Mouse (Mus musculus) retina, adult 2 months (tissue): ENCODE measurements around the gene Poc5.

Experiments
- DNase-seq: peaks from one replicate; pipeline ENCODE4 v3.0.0-alpha.2; 2012; ENCODE audit warnings: low read depth, low spot score

Gene Poc5

DNA sequence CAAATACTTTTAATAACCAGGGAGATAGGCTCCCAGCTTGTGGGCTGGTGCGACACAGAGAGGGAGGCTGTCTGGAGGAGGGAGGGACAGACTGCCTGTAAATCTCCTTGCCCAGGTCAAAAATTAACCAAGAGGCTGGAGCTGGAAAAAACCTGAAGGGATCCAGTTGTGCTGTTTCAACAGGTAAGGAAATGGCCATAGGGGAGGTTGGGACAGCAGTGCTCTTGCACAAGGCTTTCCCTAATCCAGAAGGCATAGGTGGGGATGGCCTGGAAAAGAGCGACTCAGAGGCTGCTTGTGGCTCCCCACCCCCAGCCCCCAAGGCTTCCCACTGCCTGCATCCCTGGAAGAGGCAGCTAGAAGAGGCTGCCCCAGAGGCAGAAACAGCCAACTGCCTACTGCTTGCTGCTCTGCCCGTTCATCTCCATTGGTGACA lies 44.3 kb downstream of the Poc5 start:
- DNase-seq = no peak

GRCm38 (mm10) chr13:96433041-96433440 lies 44.9 kb downstream of the Poc5 start:
- DNase-seq = no peak

GRCm38 (mm10) chr13:96433648-96434190 lies 45.6 kb downstream of the Poc5 start:
- DNase-seq = no peak

GRCm38 (mm10) chr13:96434899-96435331 lies 46.8 kb downstream of the Poc5 start:
- DNase-seq = no peak

DNA sequence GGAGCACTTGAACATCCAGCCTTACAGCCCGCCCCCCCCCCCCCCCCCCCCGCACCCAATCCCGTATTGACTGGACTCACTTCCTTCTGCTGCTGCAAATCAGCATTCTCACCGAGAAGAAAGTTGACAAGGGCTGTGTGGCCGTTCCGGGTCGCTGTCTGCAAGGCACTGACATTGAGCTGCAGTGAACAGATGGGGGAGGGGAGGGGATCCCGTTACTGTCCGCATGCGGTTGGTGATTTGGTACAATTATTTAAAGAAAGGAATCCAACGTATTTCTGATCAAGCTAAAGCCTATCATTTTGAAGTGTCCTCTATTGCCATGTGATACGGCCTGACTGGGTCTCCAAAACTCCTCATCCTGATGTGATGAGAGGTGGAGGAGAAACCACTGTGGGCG lies 47.7 kb downstream of the Poc5 start:
- no peak for DNase-seq

- no peak for DNase-seq
Measured at GRCm38 (mm10) chr13:96436921-96437320, 48.8 kb downstream of the Poc5 start.

GRCm38 (mm10) chr13:96440436-96440835 lies 52.3 kb downstream of the Poc5 start:
- DNase-seq = peak; percentile 60

GRCm38 (mm10) chr13:96450205-96450856 lies 62.2 kb downstream of the Poc5 start:
- DNase-seq = peak; percentile 61

DNA sequence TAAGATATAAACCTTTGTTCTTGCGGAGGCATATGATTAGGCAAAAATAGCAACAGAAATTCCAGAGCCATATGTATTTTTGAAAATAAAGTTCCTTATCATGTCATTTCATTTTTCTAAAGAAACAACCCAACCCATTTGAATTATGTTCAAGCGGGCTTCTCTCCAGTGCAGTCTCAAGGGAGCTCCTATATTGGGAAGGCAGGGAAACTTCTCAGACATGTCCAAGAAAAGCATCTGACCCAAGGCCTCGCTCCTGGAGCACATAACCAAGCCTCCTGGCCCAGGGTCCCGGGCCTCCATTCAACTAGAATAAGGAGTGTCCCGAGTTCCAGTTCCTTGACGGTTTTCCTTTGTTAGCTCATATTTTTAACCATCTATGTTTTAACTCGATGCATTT lies 62.8 kb downstream of the Poc5 start:
- DNase-seq = no peak

- DNase-seq = no peak
Measured at GRCm38 (mm10) chr13:96451386-96452140, 63.5 kb downstream of the Poc5 start.

DNA sequence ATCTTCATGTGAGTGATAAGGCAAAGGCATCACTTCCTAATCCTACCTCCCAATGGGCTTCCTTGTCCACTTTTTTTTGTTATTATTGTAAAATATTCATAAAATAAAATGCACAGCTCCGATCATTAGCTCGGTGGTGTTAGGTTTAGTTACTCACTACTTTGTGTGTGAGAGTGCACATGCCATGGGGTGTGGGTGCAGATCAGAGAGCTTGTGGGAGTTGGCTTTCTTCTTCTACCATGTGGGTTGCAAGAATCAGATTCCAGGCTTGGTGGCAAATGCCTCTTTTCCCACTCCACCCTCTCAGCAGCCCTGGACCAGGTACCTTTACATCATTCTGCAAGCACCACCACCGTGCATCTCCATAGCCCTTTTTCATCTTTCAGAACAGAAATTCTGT lies 64.5 kb downstream of the Poc5 start:
- DNase-seq = no peak

GRCm38 (mm10) chr13:96454288-96454687 lies 66.2 kb downstream of the Poc5 start:
- DNase-seq = no peak

DNA sequence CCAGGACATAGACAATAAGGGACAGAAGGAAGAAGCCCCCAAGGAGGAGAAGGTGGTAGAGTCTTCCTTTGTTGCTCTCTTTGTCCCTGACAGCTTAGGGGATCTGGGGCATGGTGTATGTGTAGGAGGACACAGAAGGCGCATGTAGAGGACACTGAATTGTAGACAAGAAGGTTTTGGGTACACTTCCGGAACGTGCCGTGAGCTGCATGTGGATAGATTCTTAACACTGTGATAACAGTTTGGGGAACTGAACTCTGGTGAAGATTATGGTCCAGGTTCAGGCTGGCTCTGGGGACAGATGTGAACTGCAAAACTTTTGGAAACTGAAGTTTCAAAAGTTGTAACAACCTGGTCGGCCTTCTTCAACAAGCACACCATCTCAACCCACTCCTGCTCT lies 69.5 kb downstream of the Poc5 start:
- DNase-seq = no peak

DNA sequence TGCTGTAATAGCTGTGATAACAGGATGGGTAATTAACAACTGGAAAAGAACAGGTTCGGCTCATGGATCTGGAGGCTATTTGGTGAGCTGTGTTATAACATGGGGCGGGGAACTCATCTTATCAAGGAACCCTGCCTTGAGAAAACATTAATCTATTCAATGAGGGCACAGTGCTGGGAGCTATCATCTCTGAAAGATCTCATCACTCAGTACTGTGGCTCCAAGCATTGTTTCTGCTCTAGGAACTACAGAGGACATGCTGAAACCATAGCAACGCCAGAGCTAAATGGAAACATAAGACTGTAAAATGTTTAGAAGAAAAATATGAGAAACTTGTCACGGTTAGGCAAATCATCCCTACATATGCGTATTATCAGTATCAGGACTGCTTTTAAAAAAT lies 69.9 kb downstream of the Poc5 start:
- no peak for DNase-seq

DNA sequence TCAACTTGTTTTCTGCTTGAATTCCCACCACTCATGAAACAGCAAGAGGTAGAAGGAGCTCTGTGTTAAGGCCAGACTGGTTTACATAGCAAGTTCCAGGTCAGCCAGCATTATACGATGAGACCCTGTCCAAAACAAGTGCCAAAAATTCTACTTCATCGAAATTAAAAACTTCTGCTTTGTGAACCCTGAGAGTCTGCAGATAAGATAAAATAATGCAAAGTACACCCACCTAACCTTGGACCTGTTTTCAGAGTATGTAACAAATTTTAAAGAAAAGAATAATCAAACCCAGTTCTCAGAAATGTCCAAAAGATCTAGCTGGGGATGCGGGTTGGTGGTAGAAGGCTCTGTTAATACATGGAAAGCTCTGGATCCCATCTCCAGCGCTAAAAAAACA lies 70.5 kb downstream of the Poc5 start:
- no peak for DNase-seq

- DNase-seq = no peak
Measured at GRCm38 (mm10) chr13:96462644-96463043, 74.5 kb downstream of the Poc5 start.

DNA sequence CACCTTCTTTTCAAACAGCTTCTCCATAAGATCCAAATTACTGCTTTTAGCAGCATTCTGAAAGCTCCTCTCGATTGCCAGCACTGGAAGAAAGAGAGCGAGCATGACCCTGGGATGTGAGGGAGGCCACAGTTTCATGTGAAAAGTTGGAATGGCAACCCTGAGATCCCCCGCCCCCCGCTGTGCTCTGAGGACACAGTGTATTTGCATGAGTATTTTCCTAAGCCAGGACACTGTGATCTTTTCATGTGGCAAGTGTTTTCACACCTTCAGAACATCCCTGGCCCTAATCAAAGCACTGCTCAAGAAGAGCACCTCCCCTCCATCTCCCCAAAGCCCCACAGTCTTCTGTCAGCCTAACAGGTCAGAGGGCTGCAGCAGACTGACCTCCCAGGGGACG lies 77.2 kb downstream of the Poc5 start:
- DNase-seq = no peak
